15 mouse cellular contexts compared by ENCODE assay signal in genomic region chr6:148110996-148111633, GRCm38 (mm10).
"Had no signal": no experiment of that assay in that cellular context is flagged by ENCODE, and none has a peak within 500 bp of the region (broad histone marks: within the 10 kb centered on the region; RNA-seq: fewer than 3 reads in every experiment).

No protein-coding gene starts in this region.

- H3K27ac ChIP-seq: kidney, embryonic 15.5 days; left cerebral cortex, adult 2 months; limb, embryonic 10.5 days; liver, embryonic 14.5 days; macrophage; midbrain, embryonic 10.5 days; neural tube, embryonic 12.5 days; stomach, postnatal 0 days had no signal

- H3K4me1 ChIP-seq: kidney, embryonic 15.5 days; limb, embryonic 10.5 days; midbrain, embryonic 10.5 days; neural tube, embryonic 12.5 days had no signal

- H3K27me3 ChIP-seq: kidney, embryonic 15.5 days; neural tube, embryonic 12.5 days had no signal

- H3K4me3 ChIP-seq: kidney, embryonic 15.5 days; left cerebral cortex, adult 2 months; limb, embryonic 10.5 days; midbrain, embryonic 10.5 days; myocyte; neural tube, embryonic 12.5 days had no signal

- H3K9me3 ChIP-seq: kidney, embryonic 15.5 days; limb, embryonic 10.5 days; midbrain, embryonic 10.5 days; neural tube, embryonic 12.5 days had no signal

- H3K9ac ChIP-seq: kidney, embryonic 15.5 days; liver, embryonic 14.5 days; neural tube, embryonic 12.5 days had no signal

- DNase-seq: kidney, adult 2 months; kidney, postnatal 14 days; lung, adult 2 months; lung, postnatal 10 days; midbrain, embryonic 14.5 days; thymus, postnatal 4 days had no signal

- H3K36me3 ChIP-seq: kidney, embryonic 15.5 days; limb, embryonic 10.5 days; midbrain, embryonic 10.5 days; neural tube, embryonic 12.5 days had no signal

- H3K4me2 ChIP-seq: kidney, embryonic 15.5 days; neural tube, embryonic 12.5 days had no signal
